Mouse (Mus musculus): ENCODE data around the gene Mvb12b. TPM values are rescaled to one million over a fixed set of nuclear protein-coding genes. Genes with fewer than 3 reads are reported as not detected.

Mvb12b gene
- total and polyA plus RNA-seq, 3 experiments: 7.2 to 51.4 (median 46.2) TPM

- DNase-seq (ENCODE audit: low spot score) (no peak), ATAC-seq (ENCODE audit: extremely low read depth, insufficient number of reproducible peaks, low FRiP score, poor library complexity, severe bottlenecking) (no peak)
- no peaks in the 10 kb centered on the region for H3K9me3 ChIP-seq (replicated peaks)
- no peak overlapping the region for H3K4me3 ChIP-seq (ENCODE audit: low read depth, low read length)
- H3K36me3 ChIP-seq (replicated peaks): peaks cover 87% of the 10 kb centered on the region
- TF ChIP-seq POLR2AphosphoS5 (IDR thresholded peaks at IDR 0.05; ENCODE audit: insufficient replicate concordance, low read depth, low read length) (no peak), GATA1 (IDR thresholded peaks at IDR 0.05; ENCODE audit: borderline replicate concordance, low read length) (no peak), GATA2 (IDR thresholded peaks at IDR 0.05; ENCODE audit: borderline replicate concordance, low read depth, low read length) (no peak), CTCF (IDR thresholded peaks at IDR 0.05; ENCODE audit: low read depth, low read length) (no peak), TAL1 (conservative IDR thresholded peaks at IDR 0.05; ENCODE audit: low read depth, low read length) (no peak)
- no peaks in the 10 kb centered on the region for H3K27me3 ChIP-seq (ENCODE audit: insufficient read depth, low read length)
- H3K4me1 ChIP-seq (ENCODE audit: insufficient read depth, low read depth, low read length): no peaks in the 10 kb centered on the region
Measured at GRCm38 (mm10) chr2:33801336-33801735, 86.4 kb downstream of the Mvb12b start.

GRCm38 (mm10) chr2:33800221-33800620 lies 87.5 kb downstream of the Mvb12b start:
- H3K4me1 ChIP-seq (ENCODE audit: insufficient read depth, low read depth, low read length): no peaks in the 10 kb centered on the region

GRCm38 (mm10) chr2:33795716-33796472 lies 91.9 kb downstream of the Mvb12b start:
- no peaks in the 10 kb centered on the region for H3K4me1 ChIP-seq (ENCODE audit: insufficient read depth, low read depth, low read length)
- TF ChIP-seq POLR2AphosphoS5 (IDR thresholded peaks at IDR 0.05; ENCODE audit: insufficient replicate concordance, low read depth, low read length): no peak
- TF ChIP-seq GATA1 (IDR thresholded peaks at IDR 0.05; ENCODE audit: borderline replicate concordance, low read length): no peak
- TF ChIP-seq CTCF (IDR thresholded peaks at IDR 0.05; ENCODE audit: low read depth, low read length): no peak
- TF ChIP-seq TAL1 (conservative IDR thresholded peaks at IDR 0.05; ENCODE audit: low read depth, low read length): no peak
- no peak for TF ChIP-seq GATA2 (IDR thresholded peaks at IDR 0.05; ENCODE audit: borderline replicate concordance, low read depth, low read length)
- no peak overlapping the region for H3K4me3 ChIP-seq (ENCODE audit: low read depth, low read length)
- peaks cover 86% of the 10 kb centered on the region for H3K36me3 ChIP-seq (replicated peaks)
- no peak for DNase-seq (ENCODE audit: low spot score)
- no peaks in the 10 kb centered on the region for H3K27me3 ChIP-seq (ENCODE audit: insufficient read depth, low read length)
- no peaks in the 10 kb centered on the region for H3K9me3 ChIP-seq (replicated peaks)
- ATAC-seq (ENCODE audit: extremely low read depth, insufficient number of reproducible peaks, low FRiP score, poor library complexity, severe bottlenecking): no peak

More at GRCm38 (mm10) chr2:33800221-33800620, 87.5 kb downstream of the Mvb12b start:
- H3K36me3 ChIP-seq (replicated peaks): peaks cover 86% of the 10 kb centered on the region
- H3K4me3 ChIP-seq (ENCODE audit: low read depth, low read length): no peak overlapping the region
- no peak for DNase-seq (ENCODE audit: low spot score)
- TF ChIP-seq GATA2 (IDR thresholded peaks at IDR 0.05; ENCODE audit: borderline replicate concordance, low read depth, low read length): no peak
- TF ChIP-seq CTCF (IDR thresholded peaks at IDR 0.05; ENCODE audit: low read depth, low read length): no peak
- TF ChIP-seq GATA1 (IDR thresholded peaks at IDR 0.05; ENCODE audit: borderline replicate concordance, low read length): no peak
- TF ChIP-seq POLR2AphosphoS5 (IDR thresholded peaks at IDR 0.05; ENCODE audit: insufficient replicate concordance, low read depth, low read length): no peak
- TF ChIP-seq TAL1 (conservative IDR thresholded peaks at IDR 0.05; ENCODE audit: low read depth, low read length): no peak
- ATAC-seq (ENCODE audit: extremely low read depth, insufficient number of reproducible peaks, low FRiP score, poor library complexity, severe bottlenecking): no peak
- H3K27me3 ChIP-seq (ENCODE audit: insufficient read depth, low read length): no peaks in the 10 kb centered on the region
- no peaks in the 10 kb centered on the region for H3K9me3 ChIP-seq (replicated peaks)

GRCm38 (mm10) chr2:33795001-33795580 lies 92.7 kb downstream of the Mvb12b start:
- ATAC-seq (ENCODE audit: extremely low read depth, insufficient number of reproducible peaks, low FRiP score, poor library complexity, severe bottlenecking) (no peak), DNase-seq (ENCODE audit: low spot score) (no peak)
- no peaks in the 10 kb centered on the region for H3K9me3 ChIP-seq (replicated peaks)
- H3K4me3 ChIP-seq (ENCODE audit: low read depth, low read length): no peak overlapping the region
- TF ChIP-seq POLR2AphosphoS5 (IDR thresholded peaks at IDR 0.05; ENCODE audit: insufficient replicate concordance, low read depth, low read length) (no peak), GATA2 (IDR thresholded peaks at IDR 0.05; ENCODE audit: borderline replicate concordance, low read depth, low read length) (no peak), CTCF (IDR thresholded peaks at IDR 0.05; ENCODE audit: low read depth, low read length) (no peak), GATA1 (IDR thresholded peaks at IDR 0.05; ENCODE audit: borderline replicate concordance, low read length) (no peak), TAL1 (conservative IDR thresholded peaks at IDR 0.05; ENCODE audit: low read depth, low read length) (no peak)
- no peaks in the 10 kb centered on the region for H3K4me1 ChIP-seq (ENCODE audit: insufficient read depth, low read depth, low read length)
- peaks cover 84% of the 10 kb centered on the region for H3K36me3 ChIP-seq (replicated peaks)
- H3K27me3 ChIP-seq (ENCODE audit: insufficient read depth, low read length): no peaks in the 10 kb centered on the region

GRCm38 (mm10) chr2:33794483-33794882 lies 93.3 kb downstream of the Mvb12b start:
- Histone ChIP-seq H3K9me3 (replicated peaks) (no peaks in the 10 kb centered on the region), H3K4me1 (ENCODE audit: insufficient read depth, low read depth, low read length) (no peaks in the 10 kb centered on the region), H3K36me3 (replicated peaks) (peaks cover 89% of the 10 kb centered on the region), H3K27me3 (ENCODE audit: insufficient read depth, low read length) (no peaks in the 10 kb centered on the region), H3K4me3 (ENCODE audit: low read depth, low read length) (no peak overlapping the region)
- DNase-seq (ENCODE audit: low spot score) (no peak), ATAC-seq (ENCODE audit: extremely low read depth, insufficient number of reproducible peaks, low FRiP score, poor library complexity, severe bottlenecking) (no peak)
- TF ChIP-seq POLR2AphosphoS5 (IDR thresholded peaks at IDR 0.05; ENCODE audit: insufficient replicate concordance, low read depth, low read length) (no peak), GATA1 (IDR thresholded peaks at IDR 0.05; ENCODE audit: borderline replicate concordance, low read length) (no peak)

- TF ChIP-seq POLR2AphosphoS5 (IDR thresholded peaks at IDR 0.05; ENCODE audit: insufficient replicate concordance, low read depth, low read length) (no peak), GATA1 (IDR thresholded peaks at IDR 0.05; ENCODE audit: borderline replicate concordance, low read length) (no peak), GATA2 (IDR thresholded peaks at IDR 0.05; ENCODE audit: borderline replicate concordance, low read depth, low read length) (no peak), CTCF (IDR thresholded peaks at IDR 0.05; ENCODE audit: low read depth, low read length) (no peak), TAL1 (conservative IDR thresholded peaks at IDR 0.05; ENCODE audit: low read depth, low read length) (no peak)
- Histone ChIP-seq H3K36me3 (replicated peaks) (peaks cover 76% of the 10 kb centered on the region), H3K9me3 (replicated peaks) (no peaks in the 10 kb centered on the region), H3K4me3 (ENCODE audit: low read depth, low read length) (no peak overlapping the region), H3K4me1 (ENCODE audit: insufficient read depth, low read depth, low read length) (no peaks in the 10 kb centered on the region), H3K27me3 (ENCODE audit: insufficient read depth, low read length) (no peaks in the 10 kb centered on the region)
- no peak for DNase-seq (ENCODE audit: low spot score)
- ATAC-seq (ENCODE audit: extremely low read depth, insufficient number of reproducible peaks, low FRiP score, poor library complexity, severe bottlenecking): no peak
Measured at GRCm38 (mm10) chr2:33790301-33790700, 97.4 kb downstream of the Mvb12b start.
